Mouse (Mus musculus) kidney, adult 2 months (tissue): ENCODE data around the gene Scgb2b7. TPM values are rescaled to one million over a fixed set of nuclear protein-coding genes. Genes with fewer than 3 reads are reported as not detected.
"Not testable (repeated sequence)": the region's sequence is repeated elsewhere in the genome, so short reads cannot be mapped to it uniquely, and the experiment has no call there.

Source experiments
- DNase-seq: peaks from one replicate; pipeline ENCODE4 v3.0.0; 2021
- H3K27ac ChIP-seq: fragments of 200-500 bp; 2 replicates; pipeline ENCODE4 v1.5.1; 2012; ENCODE audit warnings: low read depth, low read length, control low read depth, inconsistent platforms; ENCODE audit not compliant: insufficient read depth
- H3K27me3 ChIP-seq: fragments of 200-500 bp; replicated peaks from 2 replicates; pipeline ENCODE4 v1.6.1; 2012; ENCODE audit warnings: mild to moderate bottlenecking, moderate library complexity, low read length, inconsistent platforms; ENCODE audit not compliant: control insufficient read depth, insufficient read depth
- H3K36me3 ChIP-seq: fragments of 200-500 bp; 2 replicates; pipeline ENCODE4 v1.6.1; 2012; ENCODE audit warnings: mild to moderate bottlenecking, moderate library complexity, low read length, inconsistent platforms; ENCODE audit not compliant: control insufficient read depth, insufficient read depth
- H3K4me1 ChIP-seq: fragments of 200-500 bp; 2 replicates; pipeline ENCODE4 v1.6.1; 2011; ENCODE audit warnings: low read length; ENCODE audit not compliant: control insufficient read depth, insufficient read depth
- H3K4me3 ChIP-seq: fragments of 200-500 bp; 2 replicates; pipeline ENCODE4 v1.5.1; 2011; ENCODE audit warnings: mild to moderate bottlenecking, low read depth, low read length, control low read depth; ENCODE audit not compliant: insufficient read depth
- WGBS: fragments of 180-500 bp; shearing (Covaris S2); methylation state at CpG from one replicate; pipeline ENCODE4 v1.1.7; 2018; 5-methylcytosine and 5-hydroxymethylcytosine counted together
- polyA plus RNA-seq: library from polyadenylated mRNA; depleted of rRNA; stranded (reverse); fragments of >200 nt; gene quantifications from 2 replicates; pipeline ENCODE4 v1.2.3, GENCODE M21; 2012; rRNA removed

Gene Scgb2b7
- not detected in 2 replicates for polyA plus RNA-seq

DNA sequence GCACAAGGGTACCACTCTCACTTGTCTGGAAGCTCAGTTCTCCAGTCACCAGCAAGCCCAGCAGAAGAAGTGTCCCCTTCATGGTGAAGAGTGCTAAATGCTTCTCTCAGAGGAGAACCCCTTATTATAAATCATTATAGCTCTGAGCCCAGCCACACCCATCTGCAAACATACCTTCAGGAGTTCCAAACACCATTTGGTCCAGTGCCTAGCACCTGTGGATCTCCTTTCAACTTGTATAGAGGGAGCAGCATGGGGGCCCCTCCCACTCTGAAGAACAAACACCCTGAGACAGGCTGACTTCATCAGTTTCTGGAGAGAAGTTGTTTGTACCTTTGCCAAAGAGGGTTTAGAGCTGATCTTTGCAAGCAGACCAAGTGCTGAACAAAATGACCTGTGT, at the start of gene Scgb2b7:
Gene Scgb2b7, minus strand, starts transcription at position 101 of the 400 bp plus-strand sequence.
- not testable (repeated sequence) for H3K27me3 ChIP-seq, DNase-seq, H3K4me3 ChIP-seq, H3K36me3 ChIP-seq, H3K27ac ChIP-seq, H3K4me1 ChIP-seq

DNA sequence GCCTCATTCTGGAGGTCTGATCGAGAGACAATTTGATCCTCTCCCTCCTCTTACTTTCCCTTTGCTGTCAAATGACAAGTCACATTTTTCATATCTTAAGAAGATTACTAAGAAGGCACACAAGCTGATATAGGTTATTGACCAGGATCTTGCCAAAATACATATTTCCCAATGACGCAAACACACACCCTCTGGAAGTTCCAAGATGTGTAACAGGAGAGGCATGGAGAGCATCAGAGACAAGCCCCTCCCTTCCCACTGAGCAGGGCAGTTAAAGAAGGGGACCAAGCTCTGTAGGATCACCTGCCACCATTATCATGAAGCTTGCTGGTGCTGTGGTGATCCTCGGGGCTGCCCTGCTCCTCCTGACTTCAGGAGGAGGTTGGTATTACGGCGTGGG, 6.8 kb upstream of the Scgb2b7 start, which contains the start of gene Scgb1b7:
Gene Scgb1b7, plus strand, starts transcription at position 301 of the 400 bp plus-strand sequence.
- H3K27me3 ChIP-seq, DNase-seq, H3K27ac ChIP-seq, H3K4me1 ChIP-seq, H3K36me3 ChIP-seq, H3K4me3 ChIP-seq: not testable (repeated sequence)
- 71% methylated on average over 5 of the region's 5 CpGs for WGBS

Other genes with a start within 250 kb of the Scgb2b7 start
- not detected in 2 replicates for gene Scgb1b7, start 6.9 kb upstream of the Scgb2b7 start, polyA plus RNA-seq